Mouse (Mus musculus) layer of hippocampus, adult 9-10 months (tissue): ENCODE data around the gene Afg1l.

Experiments
- DNase-seq: peaks from one replicate; pipeline ENCODE4 v3.0.0; 2022; ENCODE audit warnings: low spot score

The Afg1l gene

GRCm38 (mm10) chr10:42297109-42297508 lies 181.3 kb downstream of the Afg1l start:
- DNase-seq = no peak

GRCm38 (mm10) chr10:42296559-42296958 lies 181.8 kb downstream of the Afg1l start:
- no peak for DNase-seq

DNA sequence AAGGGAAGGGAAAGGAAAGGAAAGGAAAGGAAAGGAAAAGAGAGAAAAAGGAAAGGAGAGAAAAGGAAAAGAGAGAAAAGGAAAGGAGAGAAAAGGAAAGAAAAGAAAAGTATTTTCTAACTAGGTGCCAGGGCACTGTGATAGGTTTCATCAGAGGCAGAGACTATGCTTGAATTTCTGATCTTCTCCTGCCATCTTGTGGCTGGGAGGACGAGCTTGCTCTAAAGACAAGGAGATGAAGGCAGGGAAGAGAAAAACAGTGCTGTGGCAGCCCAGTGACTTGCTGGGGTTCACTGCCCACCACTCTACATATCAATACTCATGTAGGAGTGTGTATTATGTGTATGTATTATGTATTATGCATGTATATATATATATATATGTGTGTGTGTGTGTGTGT lies 183.3 kb downstream of the Afg1l start:
- DNase-seq = no peak

- no peak for DNase-seq
Observed at GRCm38 (mm10) chr10:42294392-42294791, 184.0 kb downstream of the Afg1l start.

GRCm38 (mm10) chr10:42293877-42294276 lies 184.5 kb downstream of the Afg1l start:
- DNase-seq = no peak

DNA sequence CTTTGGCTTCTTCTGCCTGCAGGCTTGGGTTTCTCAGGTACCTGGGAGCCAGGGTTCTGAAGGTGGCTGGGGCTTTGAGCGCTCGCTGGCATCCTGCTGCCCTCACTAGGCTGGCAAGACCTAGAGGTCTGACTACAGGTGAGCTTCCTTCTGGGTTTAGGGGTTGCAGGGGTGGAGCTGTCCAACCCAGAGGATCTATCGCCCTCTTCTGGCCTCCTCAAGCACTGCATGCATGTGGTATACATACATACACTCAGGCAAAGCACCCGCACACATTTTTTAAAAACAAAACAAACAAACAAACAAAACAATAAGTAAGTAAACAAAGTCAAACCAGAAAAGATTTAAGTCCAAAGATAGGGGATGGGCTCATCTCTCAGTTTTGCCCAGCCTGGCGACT lies 187.0 kb downstream of the Afg1l start:
- DNase-seq = no peak

GRCm38 (mm10) chr10:42287666-42288065 lies 190.7 kb downstream of the Afg1l start:
- no peak for DNase-seq

GRCm38 (mm10) chr10:42278307-42278850 lies 200.0 kb downstream of the Afg1l start:
- no peak for DNase-seq

- DNase-seq = peak; percentile 98
Observed at GRCm38 (mm10) chr10:42277476-42278306, 200.7 kb downstream of the Afg1l start.

GRCm38 (mm10) chr10:42276507-42277345 lies 201.6 kb downstream of the Afg1l start, which contains the start of gene Foxo3:
Gene Foxo3 (minus strand): TSS chr10:42276755.
- peak; percentile 56 for DNase-seq

GRCm38 (mm10) chr10:42275871-42276501 lies 202.4 kb downstream of the Afg1l start:
- DNase-seq = no peak

GRCm38 (mm10) chr10:42275401-42275870 lies 202.9 kb downstream of the Afg1l start:
- no peak for DNase-seq

GRCm38 (mm10) chr10:42274712-42275400 lies 203.5 kb downstream of the Afg1l start:
- DNase-seq = no peak

DNA sequence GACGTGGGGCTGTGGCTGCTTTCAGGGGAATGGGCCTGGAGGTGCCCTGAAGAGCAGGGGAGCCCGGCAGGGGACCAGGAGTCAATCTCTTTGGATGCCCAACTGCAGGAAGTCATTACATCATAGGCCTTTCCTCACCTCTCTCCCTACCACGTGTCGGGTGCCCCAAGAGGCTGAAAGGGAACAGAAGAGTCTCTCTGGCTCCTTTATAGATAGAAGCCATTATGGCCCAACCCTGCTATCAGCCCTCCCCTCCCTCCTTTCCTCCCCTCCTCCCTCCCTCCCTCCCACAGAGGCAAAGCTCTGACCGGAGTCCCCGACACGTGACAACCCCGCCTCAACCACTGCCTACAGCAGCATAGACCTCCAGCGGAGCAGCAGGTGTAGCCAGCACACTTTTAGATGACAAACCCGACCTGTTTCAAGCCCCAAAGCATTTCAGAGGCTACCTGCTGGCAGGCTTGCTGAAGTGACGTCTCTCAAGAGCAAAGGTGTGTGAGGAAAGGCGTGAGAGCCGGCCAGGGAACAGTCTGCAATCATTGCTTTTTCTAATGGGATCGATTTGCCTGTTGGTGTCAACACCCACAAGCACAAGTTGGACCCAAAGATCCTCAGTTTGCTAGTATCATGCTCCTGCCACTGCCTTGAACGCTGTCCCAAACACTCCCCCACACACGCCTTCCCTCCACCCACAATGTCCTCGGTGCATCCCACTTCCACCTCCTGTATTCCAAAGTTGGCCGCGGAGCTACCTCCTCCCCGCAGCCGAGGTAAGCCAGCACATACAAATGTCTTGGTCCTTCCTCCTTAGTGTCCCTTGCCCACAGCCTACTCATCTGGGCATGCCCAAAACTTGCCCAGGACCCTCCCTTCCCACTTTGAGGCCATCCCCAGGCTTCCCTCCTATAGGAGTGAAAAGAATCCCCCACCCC lies 204.3 kb downstream of the Afg1l start:
- no peak for DNase-seq

DNA sequence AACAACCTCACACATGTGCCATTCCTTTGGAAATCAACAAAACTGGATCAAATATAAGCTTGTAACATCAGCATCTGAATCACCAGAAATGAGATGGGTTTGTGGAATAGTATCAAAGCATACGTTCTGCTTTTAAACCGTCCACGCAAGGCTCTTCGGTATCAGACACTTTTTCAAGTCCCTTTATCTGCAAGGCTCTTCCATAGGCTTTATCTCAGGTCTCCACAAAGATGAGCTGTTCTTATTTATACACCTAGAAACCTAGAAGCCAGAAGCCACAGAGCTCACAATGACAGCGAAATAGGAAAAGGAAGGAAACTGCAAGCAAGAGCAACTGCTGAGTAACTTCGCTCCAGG lies 205.0 kb downstream of the Afg1l start:
- no peak for DNase-seq

DNA sequence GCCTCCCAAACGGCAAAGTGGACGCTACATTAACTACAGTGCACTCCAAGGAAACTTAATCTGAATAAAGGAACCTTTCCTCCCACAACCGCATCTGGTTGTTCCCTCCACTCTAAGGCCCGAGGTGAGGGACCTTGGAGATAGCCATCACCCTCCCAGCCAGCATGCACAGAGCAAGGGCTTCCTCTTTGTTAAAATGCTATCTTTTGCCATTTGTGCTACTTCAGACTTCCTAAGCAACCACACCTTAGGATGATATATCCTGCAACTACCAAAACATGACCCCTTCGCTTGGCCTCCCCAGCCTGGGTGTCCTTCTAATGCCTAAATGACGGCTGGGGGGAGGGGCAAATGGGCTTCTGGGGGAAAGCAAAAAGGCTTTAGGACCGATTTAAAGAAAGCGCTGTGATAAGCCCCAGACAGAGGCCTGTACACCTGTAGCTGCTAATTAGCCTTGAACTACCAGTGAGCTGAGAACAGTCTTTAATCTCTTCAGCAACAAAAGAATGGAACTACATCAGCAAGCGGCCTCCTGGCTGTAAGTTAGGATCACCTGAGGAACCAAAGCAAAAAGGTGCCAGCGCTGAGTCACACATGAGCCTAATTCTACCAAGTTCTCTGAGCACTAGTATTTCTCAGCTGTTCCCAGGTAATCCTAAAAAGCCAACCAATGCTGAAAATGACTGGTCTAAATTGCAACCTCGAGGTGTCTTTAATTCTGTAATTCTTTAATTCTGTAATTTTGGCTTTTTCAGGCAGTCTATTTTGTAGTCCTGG lies 206.7 kb downstream of the Afg1l start:
- DNase-seq = no peak

GRCm38 (mm10) chr10:42270277-42271083 lies 207.9 kb downstream of the Afg1l start:
- no peak for DNase-seq

GRCm38 (mm10) chr10:42269281-42270025 lies 208.9 kb downstream of the Afg1l start:
- DNase-seq = no peak
